Mouse (Mus musculus): ENCODE measurements around the gene Hbb-y. TPM values are rescaled to one million over a fixed set of nuclear protein-coding genes. Genes with fewer than 3 reads are reported as not detected.

Gene Hbb-y
- polyA plus RNA-seq (2014; fragmentation: Illumina TruSeq; extraction: RNeasy Lipid Tissue Mini Kit (QIAGEN cat#74804); ENCODE audit: low read depth, low replicate concordance) = not detected

DNA sequence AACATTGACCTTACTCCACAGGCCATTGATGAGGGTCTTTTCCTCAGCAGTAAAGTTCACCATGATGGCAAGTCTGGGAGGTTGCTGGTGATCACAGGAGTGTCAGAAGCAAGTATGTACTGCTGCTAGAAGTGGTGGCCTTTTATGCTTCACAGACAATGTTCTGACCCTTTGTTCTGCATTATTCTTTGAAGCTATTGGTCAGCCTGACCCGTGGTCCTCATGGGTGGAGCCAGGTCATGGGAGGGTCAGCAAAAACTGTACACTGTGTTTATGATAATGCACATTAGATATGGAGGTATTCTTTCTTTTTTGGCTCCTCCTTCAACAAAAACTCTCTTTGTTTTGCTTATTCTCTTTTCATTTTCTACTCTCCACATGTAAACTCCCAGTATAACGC lies at the start of gene Hbb-y:
Hbb-y (minus strand) TSS at position 127 of the 400 bp plus-strand sequence.

DNA sequence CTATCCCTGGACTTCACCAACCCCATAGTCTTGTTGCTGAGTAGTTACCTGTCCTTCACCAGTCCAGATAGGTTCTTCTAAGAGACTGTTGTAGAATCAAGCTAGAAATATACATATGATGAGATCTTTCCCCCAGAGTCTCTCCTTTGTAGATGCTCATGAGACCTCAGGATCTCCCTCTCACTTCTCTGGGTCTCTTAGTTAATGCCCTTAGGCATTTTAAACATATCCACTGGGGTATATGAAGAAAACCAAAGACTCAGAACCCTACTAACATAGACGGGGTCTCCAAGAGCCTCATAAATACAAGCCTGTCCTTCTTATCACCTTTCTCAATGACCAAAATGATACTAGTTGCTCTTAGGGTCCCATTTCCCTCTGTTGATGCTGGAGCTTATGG lies 41.4 kb upstream of the Hbb-y start, which contains the start of gene Olfr64:
Olfr64 (minus strand) TSS at position 101 of the 400 bp plus-strand sequence.

GRCm38 (mm10) chr7:103886152-103886551 lies 33.1 kb upstream of the Hbb-y start, which contains the start of gene Olfr66:
Olfr66 (minus strand) TSS chr7:103886252.

DNA sequence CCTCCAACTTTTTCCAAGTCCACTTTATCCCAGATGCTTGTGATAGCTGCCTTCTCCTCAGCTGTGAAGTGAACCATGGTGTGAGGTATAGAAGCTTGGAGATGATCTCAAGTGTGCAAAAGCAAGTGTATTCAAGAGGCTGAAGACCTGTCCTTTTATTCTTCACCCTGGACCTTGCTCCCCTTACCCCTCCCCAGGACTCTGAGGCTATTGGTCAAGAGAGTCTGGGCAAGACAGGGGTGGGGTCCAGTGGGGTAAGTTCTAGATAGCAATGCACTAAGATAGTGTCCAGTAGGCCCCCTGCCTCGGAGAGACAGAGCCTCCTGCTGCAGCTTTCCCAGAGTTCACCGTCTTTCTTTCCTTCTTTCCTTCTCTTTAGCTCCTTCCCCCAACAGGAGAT lies 10.0 kb downstream of the Hbb-y start, which contains the start of gene Hbb-bh1:
Hbb-bh1 (minus strand) TSS at position 131 of the 400 bp plus-strand sequence.

GRCm38 (mm10) chr7:103840268-103840667 lies 12.7 kb downstream of the Hbb-y start, which contains the start of gene Hbb-bh2:
Hbb-bh2 (minus strand) TSS chr7:103840520.

DNA sequence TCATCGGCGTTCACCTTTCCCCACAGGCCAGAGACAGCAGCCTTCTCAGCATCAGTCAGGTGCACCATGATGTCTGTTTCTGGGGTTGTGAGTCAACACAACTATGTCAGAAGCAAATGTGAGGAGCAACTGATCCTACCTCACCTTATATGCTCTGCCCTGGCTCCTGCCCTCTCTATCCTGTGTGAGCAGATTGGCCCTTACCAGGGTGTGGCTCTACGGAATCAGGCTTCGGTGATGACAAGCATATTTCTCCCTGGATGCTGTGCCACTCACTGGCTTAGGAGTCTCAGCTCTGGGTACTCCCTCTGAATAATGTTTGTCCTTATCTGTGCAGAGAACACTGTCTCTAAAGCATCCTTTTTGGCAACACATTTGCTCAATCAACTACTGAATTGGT lies 25.2 kb downstream of the Hbb-y start, which contains the start of gene Hbb-bs:
Hbb-bs (minus strand) TSS at position 289 of the 400 bp plus-strand sequence.

GRCm38 (mm10) chr7:103813766-103814165 lies 39.2 kb downstream of the Hbb-y start, which contains the start of gene Hbb-bt:
Hbb-bt (minus strand) TSS chr7:103813996.

Other genes starting within 250 kb of the Hbb-y start
- not detected for gene Olfr620, start 240.7 kb downstream of the Hbb-y start, polyA plus RNA-seq (2014; fragmentation: Illumina TruSeq; extraction: RNeasy Lipid Tissue Mini Kit (QIAGEN cat#74804); ENCODE audit: low read depth, low replicate concordance)
- gene Olfr622, start 210.5 kb downstream of the Hbb-y start, polyA plus RNA-seq (2014; fragmentation: Illumina TruSeq; extraction: RNeasy Lipid Tissue Mini Kit (QIAGEN cat#74804); ENCODE audit: low read depth, low replicate concordance) = not detected
- gene Olfr623, start 189.5 kb downstream of the Hbb-y start, polyA plus RNA-seq (2014; fragmentation: Illumina TruSeq; extraction: RNeasy Lipid Tissue Mini Kit (QIAGEN cat#74804); ENCODE audit: low read depth, low replicate concordance) = not detected
- not detected for gene Olfr624, start 182.0 kb downstream of the Hbb-y start, polyA plus RNA-seq (2014; fragmentation: Illumina TruSeq; extraction: RNeasy Lipid Tissue Mini Kit (QIAGEN cat#74804); ENCODE audit: low read depth, low replicate concordance)
- not detected for gene Olfr625-ps1, start 170.5 kb downstream of the Hbb-y start, polyA plus RNA-seq (2014; fragmentation: Illumina TruSeq; extraction: RNeasy Lipid Tissue Mini Kit (QIAGEN cat#74804); ENCODE audit: low read depth, low replicate concordance)
- not detected for gene Olfr243, start 138.5 kb downstream of the Hbb-y start, polyA plus RNA-seq (2014; fragmentation: Illumina TruSeq; extraction: RNeasy Lipid Tissue Mini Kit (QIAGEN cat#74804); ENCODE audit: low read depth, low replicate concordance)
- gene Olfr628, start 122.8 kb downstream of the Hbb-y start, polyA plus RNA-seq (2014; fragmentation: Illumina TruSeq; extraction: RNeasy Lipid Tissue Mini Kit (QIAGEN cat#74804); ENCODE audit: low read depth, low replicate concordance) = not detected
- gene Olfr629, start 108.3 kb downstream of the Hbb-y start, polyA plus RNA-seq (2014; fragmentation: Illumina TruSeq; extraction: RNeasy Lipid Tissue Mini Kit (QIAGEN cat#74804); ENCODE audit: low read depth, low replicate concordance) = not detected
- gene Olfr630, start 95.9 kb downstream of the Hbb-y start, polyA plus RNA-seq (2014; fragmentation: Illumina TruSeq; extraction: RNeasy Lipid Tissue Mini Kit (QIAGEN cat#74804); ENCODE audit: low read depth, low replicate concordance) = not detected
- gene Olfr69, start 81.6 kb downstream of the Hbb-y start, polyA plus RNA-seq (2014; fragmentation: Illumina TruSeq; extraction: RNeasy Lipid Tissue Mini Kit (QIAGEN cat#74804); ENCODE audit: low read depth, low replicate concordance) = not detected
- gene Olfr68, start 73.5 kb downstream of the Hbb-y start, polyA plus RNA-seq (2014; fragmentation: Illumina TruSeq; extraction: RNeasy Lipid Tissue Mini Kit (QIAGEN cat#74804); ENCODE audit: low read depth, low replicate concordance) = not detected
- not detected for gene Olfr67, start 61.4 kb downstream of the Hbb-y start, polyA plus RNA-seq (2014; fragmentation: Illumina TruSeq; extraction: RNeasy Lipid Tissue Mini Kit (QIAGEN cat#74804); ENCODE audit: low read depth, low replicate concordance)
- 792 TPM for gene Hbb-bt, start 39.2 kb downstream of the Hbb-y start, polyA plus RNA-seq (2014; fragmentation: Illumina TruSeq; extraction: RNeasy Lipid Tissue Mini Kit (QIAGEN cat#74804); ENCODE audit: low read depth, low replicate concordance)
- 6,129 TPM for gene Hbb-bs, start 25.1 kb downstream of the Hbb-y start, polyA plus RNA-seq (2014; fragmentation: Illumina TruSeq; extraction: RNeasy Lipid Tissue Mini Kit (QIAGEN cat#74804); ENCODE audit: low read depth, low replicate concordance)
- not detected for gene Hbb-bh2, start 12.7 kb downstream of the Hbb-y start, polyA plus RNA-seq (2014; fragmentation: Illumina TruSeq; extraction: RNeasy Lipid Tissue Mini Kit (QIAGEN cat#74804); ENCODE audit: low read depth, low replicate concordance)
- not detected for gene Hbb-bh1, start 10.1 kb downstream of the Hbb-y start, polyA plus RNA-seq (2014; fragmentation: Illumina TruSeq; extraction: RNeasy Lipid Tissue Mini Kit (QIAGEN cat#74804); ENCODE audit: low read depth, low replicate concordance)
- gene Olfr66, start 33.0 kb upstream of the Hbb-y start, polyA plus RNA-seq (2014; fragmentation: Illumina TruSeq; extraction: RNeasy Lipid Tissue Mini Kit (QIAGEN cat#74804); ENCODE audit: low read depth, low replicate concordance) = not detected
- gene Olfr64, start 41.3 kb upstream of the Hbb-y start, polyA plus RNA-seq (2014; fragmentation: Illumina TruSeq; extraction: RNeasy Lipid Tissue Mini Kit (QIAGEN cat#74804); ENCODE audit: low read depth, low replicate concordance) = not detected
- not detected for gene Olfr65, start 50.3 kb upstream of the Hbb-y start, polyA plus RNA-seq (2014; fragmentation: Illumina TruSeq; extraction: RNeasy Lipid Tissue Mini Kit (QIAGEN cat#74804); ENCODE audit: low read depth, low replicate concordance)
- not detected for gene Olfr631, start 75.6 kb upstream of the Hbb-y start, polyA plus RNA-seq (2014; fragmentation: Illumina TruSeq; extraction: RNeasy Lipid Tissue Mini Kit (QIAGEN cat#74804); ENCODE audit: low read depth, low replicate concordance)
- not detected for gene Olfr632, start 81.1 kb upstream of the Hbb-y start, polyA plus RNA-seq (2014; fragmentation: Illumina TruSeq; extraction: RNeasy Lipid Tissue Mini Kit (QIAGEN cat#74804); ENCODE audit: low read depth, low replicate concordance)
- not detected for gene Olfr633, start 91.2 kb upstream of the Hbb-y start, polyA plus RNA-seq (2014; fragmentation: Illumina TruSeq; extraction: RNeasy Lipid Tissue Mini Kit (QIAGEN cat#74804); ENCODE audit: low read depth, low replicate concordance)
- gene Olfr635, start 117.9 kb upstream of the Hbb-y start, polyA plus RNA-seq (2014; fragmentation: Illumina TruSeq; extraction: RNeasy Lipid Tissue Mini Kit (QIAGEN cat#74804); ENCODE audit: low read depth, low replicate concordance) = not detected
- gene Olfr638, start 145.5 kb upstream of the Hbb-y start, polyA plus RNA-seq (2014; fragmentation: Illumina TruSeq; extraction: RNeasy Lipid Tissue Mini Kit (QIAGEN cat#74804); ENCODE audit: low read depth, low replicate concordance) = not detected
- not detected for gene Olfr639, start 164.1 kb upstream of the Hbb-y start, polyA plus RNA-seq (2014; fragmentation: Illumina TruSeq; extraction: RNeasy Lipid Tissue Mini Kit (QIAGEN cat#74804); ENCODE audit: low read depth, low replicate concordance)
- not detected for gene Olfr640, start 172.4 kb upstream of the Hbb-y start, polyA plus RNA-seq (2014; fragmentation: Illumina TruSeq; extraction: RNeasy Lipid Tissue Mini Kit (QIAGEN cat#74804); ENCODE audit: low read depth, low replicate concordance)
- not detected for gene Olfr641, start 182.2 kb upstream of the Hbb-y start, polyA plus RNA-seq (2014; fragmentation: Illumina TruSeq; extraction: RNeasy Lipid Tissue Mini Kit (QIAGEN cat#74804); ENCODE audit: low read depth, low replicate concordance)
- gene Olfr642, start 199.4 kb upstream of the Hbb-y start, polyA plus RNA-seq (2014; fragmentation: Illumina TruSeq; extraction: RNeasy Lipid Tissue Mini Kit (QIAGEN cat#74804); ENCODE audit: low read depth, low replicate concordance) = not detected
- not detected for gene 4930516K23Rik, start 208.2 kb upstream of the Hbb-y start, polyA plus RNA-seq (2014; fragmentation: Illumina TruSeq; extraction: RNeasy Lipid Tissue Mini Kit (QIAGEN cat#74804); ENCODE audit: low read depth, low replicate concordance)
- gene Olfr644, start 218.7 kb upstream of the Hbb-y start, polyA plus RNA-seq (2014; fragmentation: Illumina TruSeq; extraction: RNeasy Lipid Tissue Mini Kit (QIAGEN cat#74804); ENCODE audit: low read depth, low replicate concordance) = not detected
- gene Olfr645, start 232.2 kb upstream of the Hbb-y start, polyA plus RNA-seq (2014; fragmentation: Illumina TruSeq; extraction: RNeasy Lipid Tissue Mini Kit (QIAGEN cat#74804); ENCODE audit: low read depth, low replicate concordance) = not detected